Mouse (Mus musculus): ENCODE measurements around the gene Racgap1. TPM values are rescaled to one million over a fixed set of nuclear protein-coding genes. Genes with fewer than 3 reads are reported as not detected.

Gene Racgap1
- total RNA-seq, 1 experiment from 2014 or later: 6.6 TPM

DNA sequence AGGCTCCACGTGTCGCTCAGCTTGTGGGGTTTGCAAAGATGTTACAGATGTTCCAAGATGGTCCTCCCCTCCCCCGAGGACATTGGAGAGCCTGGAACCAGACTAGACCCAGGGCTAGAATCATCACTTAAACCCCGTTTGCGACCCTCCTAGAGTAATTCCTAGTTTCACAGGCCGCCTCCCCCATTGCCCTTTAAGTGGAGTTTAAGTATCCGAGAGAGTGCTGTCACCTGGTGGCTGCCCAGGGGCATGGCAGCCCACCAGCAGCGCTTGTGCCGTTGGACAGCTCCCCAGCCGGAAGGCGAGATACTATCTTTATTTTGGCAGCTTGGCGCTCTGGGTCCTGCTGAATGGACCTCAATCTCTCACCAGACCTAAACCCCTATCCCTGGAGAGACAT lies 17.4 kb upstream of the Racgap1 start:
- ATAC-seq (ENCODE audit: extremely low read depth, insufficient number of reproducible peaks, low FRiP score, poor library complexity, severe bottlenecking): peak; percentile 55

DNA sequence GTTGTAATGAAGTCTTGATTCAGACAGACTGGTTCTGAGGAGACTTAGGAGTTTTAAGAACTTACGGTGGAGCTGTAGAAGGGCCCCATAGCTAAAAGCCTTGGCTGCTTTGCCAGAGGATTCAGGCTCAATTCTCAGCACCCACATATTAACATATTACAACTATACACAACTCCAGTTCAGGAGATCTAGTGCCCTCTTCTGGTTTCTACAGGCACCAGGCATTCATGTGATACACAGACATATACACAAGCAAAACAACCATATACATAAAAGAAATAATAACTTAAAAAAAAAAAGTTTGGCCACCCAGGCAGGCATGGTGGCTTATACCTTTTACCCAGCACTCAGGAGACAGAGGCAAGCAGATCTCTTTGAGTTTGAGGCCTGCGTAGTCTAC lies 16.1 kb upstream of the Racgap1 start:
- no peak for ATAC-seq (ENCODE audit: extremely low read depth, insufficient number of reproducible peaks, low FRiP score, poor library complexity, severe bottlenecking)

GRCm38 (mm10) chr15:99664600-99665451 lies 13.4 kb upstream of the Racgap1 start:
- peak; percentile 31; the same call in 1 of the 2 replicates for ATAC-seq (ENCODE audit: extremely low read depth, insufficient number of reproducible peaks, low FRiP score, poor library complexity, severe bottlenecking)

DNA sequence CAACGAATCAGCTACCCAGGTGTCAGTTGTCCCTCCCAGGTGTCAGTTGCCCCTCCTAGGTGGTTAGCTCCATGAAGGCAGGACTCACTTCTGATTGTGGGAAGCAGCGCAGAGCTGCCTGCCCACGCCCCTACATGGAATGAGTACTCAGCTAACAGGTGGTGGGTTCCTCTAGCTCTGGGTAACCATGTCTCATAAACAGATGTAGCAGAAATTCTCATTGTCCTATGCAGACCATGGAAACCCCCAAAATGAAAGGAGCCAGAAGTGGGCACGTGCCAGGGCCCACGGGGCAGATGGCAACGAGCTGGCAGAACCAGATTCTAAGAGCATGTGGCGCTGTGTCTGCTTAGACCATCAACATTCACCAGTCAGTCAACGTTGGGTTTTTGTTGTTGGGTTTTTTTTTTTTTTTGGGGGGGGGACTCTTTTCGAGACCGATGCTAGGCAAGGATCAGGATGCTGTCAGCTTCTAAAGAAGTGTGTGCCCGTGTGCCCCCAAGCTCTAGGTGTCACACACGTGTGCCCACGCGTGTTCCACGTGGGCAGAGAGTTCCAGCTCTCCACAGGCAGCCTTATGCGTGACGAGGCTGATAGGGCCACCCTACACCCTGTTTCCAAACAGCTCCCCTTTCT lies 12.6 kb upstream of the Racgap1 start:
- no peak for ATAC-seq (ENCODE audit: extremely low read depth, insufficient number of reproducible peaks, low FRiP score, poor library complexity, severe bottlenecking)

GRCm38 (mm10) chr15:99662371-99662770 lies 10.9 kb upstream of the Racgap1 start:
- ATAC-seq (ENCODE audit: extremely low read depth, insufficient number of reproducible peaks, low FRiP score, poor library complexity, severe bottlenecking): no peak

GRCm38 (mm10) chr15:99661121-99661830 lies 9.8 kb upstream of the Racgap1 start:
- no peak for ATAC-seq (ENCODE audit: extremely low read depth, insufficient number of reproducible peaks, low FRiP score, poor library complexity, severe bottlenecking)

- no peak for ATAC-seq (ENCODE audit: extremely low read depth, insufficient number of reproducible peaks, low FRiP score, poor library complexity, severe bottlenecking)
Measured at GRCm38 (mm10) chr15:99658437-99658836, 7.0 kb upstream of the Racgap1 start.

DNA sequence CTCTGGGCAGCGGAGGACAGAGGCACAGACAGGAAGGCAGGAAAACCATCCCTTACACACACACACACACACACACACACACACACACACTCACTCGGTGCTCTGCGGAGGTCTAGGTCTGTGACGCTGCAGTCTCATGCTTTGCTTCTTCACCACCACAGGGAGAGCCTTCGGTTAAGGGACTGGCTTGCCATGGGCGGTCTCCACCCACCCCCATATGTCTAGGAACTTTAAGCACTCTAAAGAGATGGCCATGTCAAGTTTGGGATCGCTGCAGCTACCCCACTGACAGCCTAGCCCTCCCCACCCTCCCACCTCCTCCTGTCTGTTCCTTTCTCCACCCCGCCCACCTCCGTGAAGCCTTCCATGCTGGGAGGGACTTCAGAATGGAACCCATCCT lies 4.5 kb upstream of the Racgap1 start:
- no peak for ATAC-seq (ENCODE audit: extremely low read depth, insufficient number of reproducible peaks, low FRiP score, poor library complexity, severe bottlenecking)

- ATAC-seq (ENCODE audit: extremely low read depth, insufficient number of reproducible peaks, low FRiP score, poor library complexity, severe bottlenecking): no peak
Measured at GRCm38 (mm10) chr15:99653876-99654275, 2.4 kb upstream of the Racgap1 start.

GRCm38 (mm10) chr15:99653291-99653690 lies 1.8 kb upstream of the Racgap1 start:
- no peak for ATAC-seq (ENCODE audit: extremely low read depth, insufficient number of reproducible peaks, low FRiP score, poor library complexity, severe bottlenecking)

- ATAC-seq (ENCODE audit: extremely low read depth, insufficient number of reproducible peaks, low FRiP score, poor library complexity, severe bottlenecking): no peak
Measured at GRCm38 (mm10) chr15:99651984-99652872, 772 bp upstream of the Racgap1 start.

- ATAC-seq (ENCODE audit: extremely low read depth, insufficient number of reproducible peaks, low FRiP score, poor library complexity, severe bottlenecking): no peak
Measured at GRCm38 (mm10) chr15:99650304-99650703, 1.2 kb downstream of the Racgap1 start.

DNA sequence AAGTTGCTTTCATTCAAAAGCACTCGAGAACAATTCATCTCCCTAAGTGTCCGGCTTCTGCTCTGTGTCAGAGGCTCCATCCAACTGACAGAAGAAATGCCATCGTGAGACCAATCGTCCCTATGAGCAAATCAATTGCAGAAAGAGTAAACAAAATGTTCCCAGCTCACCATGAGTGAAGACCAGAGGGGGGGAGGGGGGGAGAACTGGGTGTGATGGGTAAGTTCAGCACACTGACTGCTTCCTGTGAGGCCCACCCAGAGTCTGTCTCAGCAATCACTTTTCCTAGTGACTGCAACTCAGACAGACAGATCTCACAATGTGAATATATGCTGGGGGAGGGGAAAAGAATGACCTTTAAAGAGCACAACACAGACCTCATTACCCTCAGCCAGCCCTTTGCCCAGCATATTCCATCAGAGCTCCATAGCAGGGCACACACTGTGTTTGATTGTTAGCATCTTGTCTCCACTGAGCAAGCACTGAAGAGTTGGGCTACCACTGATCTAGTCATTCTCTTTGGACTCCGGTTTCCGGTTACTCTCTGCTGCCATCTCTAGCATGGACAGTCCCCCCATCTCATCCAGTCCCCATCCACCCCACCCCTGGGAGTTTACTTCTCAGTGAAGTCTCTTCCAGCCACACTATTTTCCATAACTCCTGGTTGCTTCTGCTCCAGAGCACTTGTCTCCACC lies 2.2 kb downstream of the Racgap1 start:
- ATAC-seq (ENCODE audit: extremely low read depth, insufficient number of reproducible peaks, low FRiP score, poor library complexity, severe bottlenecking): no peak

- no peak for ATAC-seq (ENCODE audit: extremely low read depth, insufficient number of reproducible peaks, low FRiP score, poor library complexity, severe bottlenecking)
Measured at GRCm38 (mm10) chr15:99648326-99648725, 3.1 kb downstream of the Racgap1 start.

DNA sequence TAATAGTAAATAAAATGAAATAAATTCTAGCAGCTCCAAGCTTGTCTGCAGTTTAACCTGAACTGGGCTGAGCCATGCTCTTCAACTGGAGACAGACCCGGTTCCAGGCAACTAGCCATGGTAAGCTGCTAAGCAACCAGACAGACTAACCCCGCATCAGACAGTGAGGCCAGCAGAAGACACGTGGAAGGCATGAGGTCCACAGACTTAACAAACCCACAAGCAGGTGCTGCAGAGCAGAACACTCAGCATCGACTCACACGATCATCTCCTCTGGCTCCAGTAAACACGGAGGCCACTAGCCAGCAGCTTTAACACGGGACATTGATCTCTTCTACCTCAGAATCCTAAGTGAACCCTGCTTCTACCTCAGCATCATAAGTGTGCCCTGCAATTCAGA lies 6.7 kb downstream of the Racgap1 start:
- no peak for ATAC-seq (ENCODE audit: extremely low read depth, insufficient number of reproducible peaks, low FRiP score, poor library complexity, severe bottlenecking)

DNA sequence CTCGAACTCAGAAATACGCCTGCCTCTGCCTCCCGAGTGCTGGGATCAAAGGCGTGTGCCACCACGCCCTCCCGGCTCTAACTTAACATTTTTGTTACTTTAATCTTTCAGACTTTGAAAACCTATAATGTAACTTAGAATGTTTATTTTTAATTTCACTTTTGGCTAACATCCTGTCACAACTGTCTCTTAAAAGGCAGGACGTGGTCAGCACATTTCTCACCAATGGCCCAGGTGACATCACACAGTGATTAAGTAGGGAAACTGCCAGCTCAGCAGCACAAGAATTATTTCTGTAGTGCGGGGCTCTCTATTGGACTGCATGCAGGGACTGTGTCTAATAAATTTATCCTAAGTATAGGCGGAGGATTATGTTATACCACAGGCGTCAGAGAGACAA lies 7.6 kb downstream of the Racgap1 start:
- no peak for ATAC-seq (ENCODE audit: extremely low read depth, insufficient number of reproducible peaks, low FRiP score, poor library complexity, severe bottlenecking)

DNA sequence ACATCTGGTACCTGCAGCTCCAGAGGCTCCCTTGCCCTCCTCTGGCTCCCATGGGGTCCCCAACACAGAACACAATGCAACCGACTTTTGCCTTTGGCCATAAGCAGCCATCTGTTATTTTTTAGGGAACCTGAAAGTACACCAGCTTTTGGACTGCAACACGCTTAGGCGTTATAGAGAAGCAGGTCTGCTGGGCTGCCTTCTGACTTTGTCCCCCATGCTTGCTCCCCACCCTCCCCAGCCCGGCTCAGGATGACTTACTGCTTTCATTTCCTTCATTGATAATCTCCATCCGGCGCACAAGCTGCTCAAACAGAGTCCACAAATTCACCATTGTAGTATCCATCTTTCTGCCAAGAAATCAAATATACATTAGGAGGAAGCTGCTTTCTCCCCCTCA lies 8.8 kb downstream of the Racgap1 start:
- no peak for ATAC-seq (ENCODE audit: extremely low read depth, insufficient number of reproducible peaks, low FRiP score, poor library complexity, severe bottlenecking)

GRCm38 (mm10) chr15:99638124-99638485 lies 13.4 kb downstream of the Racgap1 start:
- ATAC-seq (ENCODE audit: extremely low read depth, insufficient number of reproducible peaks, low FRiP score, poor library complexity, severe bottlenecking): no peak

Data from neutrophil, adult 5-6 weeks (primary cell).